Mouse (Mus musculus): ENCODE results near the gene Ccdc77. TPM values are rescaled to one million over a fixed set of nuclear protein-coding genes. Genes with fewer than 3 reads are reported as not detected.

The Ccdc77 gene
- 4.8 TPM for polyA plus RNA-seq (2014; fragmentation: Illumina TruSeq; extraction: RNeasy Lipid Tissue Mini Kit (QIAGEN cat#74804); ENCODE audit: low read depth, low replicate concordance)

DNA sequence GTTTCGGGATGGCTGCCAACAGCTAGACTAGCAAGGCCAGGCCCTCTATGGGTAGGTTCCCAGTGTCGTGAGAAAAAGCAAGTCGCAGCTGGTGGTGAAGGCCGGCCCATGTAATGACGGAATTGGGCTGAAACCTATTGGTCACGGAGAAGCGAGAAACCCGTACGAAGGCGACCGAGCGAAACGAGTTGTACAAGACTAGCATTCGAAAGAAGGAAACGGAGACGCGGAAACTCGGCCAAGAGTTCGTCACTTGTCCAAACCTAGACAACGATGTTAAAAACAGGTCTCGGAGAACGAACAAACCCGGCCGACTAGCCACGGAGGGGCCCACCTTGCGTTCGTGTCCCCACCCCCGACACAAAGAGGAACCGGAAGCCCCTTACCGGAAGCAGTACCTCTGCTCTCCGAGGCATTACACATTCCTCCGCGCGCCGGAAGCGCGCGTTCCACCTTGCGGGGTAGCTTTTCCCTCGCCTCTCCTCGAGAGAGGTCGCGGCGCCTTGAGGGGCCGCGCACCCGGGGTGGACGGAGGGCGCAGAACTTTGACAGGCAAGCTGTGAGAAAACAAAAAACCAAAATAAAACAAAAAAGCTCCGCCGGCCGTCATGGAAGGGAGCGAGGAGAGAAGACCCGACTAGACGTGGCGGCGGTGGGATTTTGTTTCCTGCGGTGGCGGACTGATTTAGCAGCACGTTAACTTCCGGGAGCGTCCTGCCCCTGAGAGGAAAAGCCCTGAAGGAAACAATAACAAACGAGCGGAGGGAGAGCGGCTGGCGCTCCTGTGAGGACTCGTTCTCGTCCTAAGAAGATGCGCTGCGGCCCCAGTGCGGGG lies at the start of gene Ccdc77, which contains the start of gene Kdm5a:
TSS of gene Ccdc77 (minus strand) at position 687 of the 835 bp plus-strand sequence.
TSS of gene Kdm5a (plus strand) at position 437 of the 835 bp plus-strand sequence.

DNA sequence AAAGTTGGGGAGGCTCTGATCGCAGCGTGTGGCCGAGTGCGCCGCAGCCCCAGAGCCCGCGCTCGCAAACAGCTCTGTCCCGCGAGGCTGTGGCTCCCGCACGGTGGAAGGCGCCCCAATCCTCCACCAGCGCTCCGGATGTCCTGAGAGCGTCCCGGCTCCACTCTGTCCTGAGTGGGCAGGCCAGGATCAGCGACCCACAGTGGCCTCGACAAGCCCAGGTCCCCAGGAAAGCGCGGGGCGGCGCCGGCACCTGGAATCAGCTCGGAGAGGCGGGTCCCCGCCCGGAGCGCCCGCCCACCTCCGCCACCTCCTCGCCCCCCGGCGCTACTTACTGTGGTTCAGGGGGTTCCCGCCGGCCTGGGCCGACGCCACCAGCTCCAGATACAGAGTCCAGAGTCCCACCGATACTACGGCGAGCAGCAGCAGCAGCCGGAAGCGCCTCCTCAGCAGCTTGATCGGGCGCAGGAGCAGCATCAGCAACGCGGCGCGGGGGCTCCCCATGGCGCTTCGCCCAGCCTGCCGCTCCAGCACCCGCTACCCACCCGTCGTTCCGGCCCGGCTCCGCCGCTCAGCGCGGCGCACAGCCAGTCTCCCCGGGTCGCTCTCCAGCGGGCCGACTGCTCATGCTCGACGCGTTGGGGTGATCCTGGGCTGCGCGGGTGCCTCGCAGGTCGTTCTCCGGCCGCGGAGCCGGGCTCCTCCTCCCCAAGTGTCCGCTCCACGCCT lies 70.0 kb downstream of the Ccdc77 start, which contains the start of the genes D330020A13Rik and B4galnt3:
TSS of gene D330020A13Rik (plus strand) at position 309 of the 729 bp plus-strand sequence.
TSS of gene B4galnt3 (minus strand) at position 504 of the 729 bp plus-strand sequence.

Other genes with a start within 250 kb of the Ccdc77 start
- gene D330020A13Rik, start 70.0 kb downstream of the Ccdc77 start, polyA plus RNA-seq (2014; fragmentation: Illumina TruSeq; extraction: RNeasy Lipid Tissue Mini Kit (QIAGEN cat#74804); ENCODE audit: low read depth, low replicate concordance) = not detected
- gene B4galnt3, start 69.8 kb downstream of the Ccdc77 start, polyA plus RNA-seq (2014; fragmentation: Illumina TruSeq; extraction: RNeasy Lipid Tissue Mini Kit (QIAGEN cat#74804); ENCODE audit: low read depth, low replicate concordance) = 1.7 TPM
- gene Kdm5a, start 250 bp downstream of the Ccdc77 start, polyA plus RNA-seq (2014; fragmentation: Illumina TruSeq; extraction: RNeasy Lipid Tissue Mini Kit (QIAGEN cat#74804); ENCODE audit: low read depth, low replicate concordance) = 42.2 TPM
- 4.4 TPM for gene Il17ra, start 98.9 kb upstream of the Ccdc77 start, polyA plus RNA-seq (2014; fragmentation: Illumina TruSeq; extraction: RNeasy Lipid Tissue Mini Kit (QIAGEN cat#74804); ENCODE audit: low read depth, low replicate concordance)
- not detected for gene Tmem121b, start 129.4 kb upstream of the Ccdc77 start, polyA plus RNA-seq (2014; fragmentation: Illumina TruSeq; extraction: RNeasy Lipid Tissue Mini Kit (QIAGEN cat#74804); ENCODE audit: low read depth, low replicate concordance)
- gene Hdhd5, start 166.9 kb upstream of the Ccdc77 start, polyA plus RNA-seq (2014; fragmentation: Illumina TruSeq; extraction: RNeasy Lipid Tissue Mini Kit (QIAGEN cat#74804); ENCODE audit: low read depth, low replicate concordance) = 2.7 TPM

Data from kidney, adult 10 weeks (tissue).